Mouse (Mus musculus) midbrain, embryonic 10.5 days (tissue): ENCODE data around the gene Fosl1. TPM values are rescaled to one million over a fixed set of nuclear protein-coding genes. Genes with fewer than 3 reads are reported as not detected.
A peak's percentile ranks its signal among the peaks of the same experiment; 100 is the strongest.
"Not testable (repeated sequence)": the region's sequence is repeated elsewhere in the genome, so short reads cannot be mapped to it uniquely, and the experiment has no call there.

Experiments
- DNase-seq: peaks from one replicate; pipeline ENCODE4 v3.0.0-alpha.2; 2017; ENCODE audit warnings: low spot score
- H3K27ac ChIP-seq: fragments of 300-500 bp; sonication (generic); replicated peaks from 2 replicates; pipeline ENCODE4 v1.5.1; 2016; ENCODE audit warnings: mild to moderate bottlenecking
- H3K27me3 ChIP-seq: fragments of 300-500 bp; sonication (generic); 2 replicates; pipeline ENCODE4 v1.6.1; 2016; ENCODE audit warnings: low read depth, mild to moderate bottlenecking; ENCODE audit not compliant: poor library complexity, severe bottlenecking
- H3K36me3 ChIP-seq: fragments of 300-500 bp; sonication (generic); 2 replicates; pipeline ENCODE4 v1.6.1; 2016; ENCODE audit warnings: mild to moderate bottlenecking, moderate library complexity
- H3K4me1 ChIP-seq: fragments of 300-500 bp; sonication (generic); 2 replicates; pipeline ENCODE4 v1.6.1; 2016
- H3K4me3 ChIP-seq: fragments of 300-500 bp; sonication (generic); 2 replicates; pipeline ENCODE4 v1.5.1; 2016; ENCODE audit warnings: mild to moderate bottlenecking, moderate library complexity
- H3K9me3 ChIP-seq: fragments of 300-500 bp; sonication (generic); replicated peaks from 2 replicates; pipeline ENCODE4 v1.6.1; 2016; ENCODE audit warnings: mild to moderate bottlenecking
- WGBS: fragments of 180-500 bp; shearing (Covaris S2); methylation state at CpG from one replicate; pipeline ENCODE4 v1.1.7; 2016; 5-methylcytosine and 5-hydroxymethylcytosine counted together
- polyA plus RNA-seq: library from polyadenylated mRNA; unstranded; fragments of >200 nt; fragmentation: Nextera tagmentation; extraction: Ambion mirVana; gene quantifications from 2 replicates; pipeline ENCODE4 v1.2.1, GENCODE M21; 2016

Gene Fosl1
- polyA plus RNA-seq, 1 experiment from 2014 or later = not detected

- Histone ChIP-seq H3K27ac (no peak overlapping the region), H3K4me3 (no peak overlapping the region), H3K27me3 (no peaks in the 10 kb centered on the region), H3K36me3 (peaks cover 79% of the 10 kb centered on the region), H3K9me3 (no peaks in the 10 kb centered on the region), H3K4me1 (peaks cover 20% of the 10 kb centered on the region)
- 96% methylated on average over 19 of the region's 19 CpGs for WGBS
- no peak for DNase-seq
Measured at GRCm38 (mm10) chr19:5483386-5484359, 36.3 kb downstream of the Fosl1 start.

- no peaks in the 10 kb centered on the region for H3K9me3 ChIP-seq
- peaks cover 26% of the 10 kb centered on the region for H3K4me1 ChIP-seq
- H3K36me3 ChIP-seq = peaks cover 70% of the 10 kb centered on the region
- 94% methylated on average over 5 of the region's 5 CpGs for WGBS
- no peak overlapping the region for H3K27ac ChIP-seq
- no peaks in the 10 kb centered on the region for H3K27me3 ChIP-seq
- no peak overlapping the region for H3K4me3 ChIP-seq
- DNase-seq = no peak
Measured at GRCm38 (mm10) chr19:5484496-5484895, 37.1 kb downstream of the Fosl1 start.

GRCm38 (mm10) chr19:5485371-5485770, 38.0 kb downstream of the Fosl1 start:
- H3K9me3 ChIP-seq = no peaks in the 10 kb centered on the region

GRCm38 (mm10) chr19:5485821-5486220, 38.5 kb downstream of the Fosl1 start:
- Histone ChIP-seq H3K27me3 (no peaks in the 10 kb centered on the region), H3K36me3 (peaks cover 58% of the 10 kb centered on the region), H3K4me3 (no peak overlapping the region), H3K4me1 (peaks cover 34% of the 10 kb centered on the region), H3K9me3 (no peaks in the 10 kb centered on the region), H3K27ac (no peak overlapping the region)
- DNase-seq = no peak
- 93% methylated on average over 7 of the region's 7 CpGs for WGBS

More at GRCm38 (mm10) chr19:5485371-5485770, 38.0 kb downstream of the Fosl1 start:
- 93% methylated on average over 8 of the region's 8 CpGs for WGBS
- H3K27ac ChIP-seq = no peak overlapping the region
- peaks cover 34% of the 10 kb centered on the region for H3K4me1 ChIP-seq
- no peaks in the 10 kb centered on the region for H3K27me3 ChIP-seq
- H3K36me3 ChIP-seq = peaks cover 63% of the 10 kb centered on the region
- no peak overlapping the region for H3K4me3 ChIP-seq
- no peak for DNase-seq

- peak overlapping the region; percentile 86; the same call in 1 of the 2 replicates for H3K4me3 ChIP-seq
- no peak overlapping the region for H3K27ac ChIP-seq
- peaks cover 34% of the 10 kb centered on the region for H3K4me1 ChIP-seq
- no peak for DNase-seq
- 92% methylated on average over 8 of the region's 8 CpGs for WGBS
- H3K27me3 ChIP-seq = no peaks in the 10 kb centered on the region
- no peaks in the 10 kb centered on the region for H3K9me3 ChIP-seq
- peaks cover 54% of the 10 kb centered on the region for H3K36me3 ChIP-seq
Measured at GRCm38 (mm10) chr19:5486286-5486685, 38.9 kb downstream of the Fosl1 start.

- H3K27me3 ChIP-seq = no peaks in the 10 kb centered on the region
- H3K4me1 ChIP-seq = peaks cover 36% of the 10 kb centered on the region
- no peaks in the 10 kb centered on the region for H3K9me3 ChIP-seq
- DNase-seq = no peak
- H3K4me3 ChIP-seq = peak overlapping the region; percentile 86
- peak overlapping the region; percentile 99; the same call in 1 of the 2 replicates for H3K27ac ChIP-seq
- WGBS = 91% methylated on average over 4 of the region's 4 CpGs
- H3K36me3 ChIP-seq = peaks cover 49% of the 10 kb centered on the region
Measured at GRCm38 (mm10) chr19:5486771-5487170, 39.4 kb downstream of the Fosl1 start.

- peaks cover 47% of the 10 kb centered on the region for H3K4me1 ChIP-seq
- H3K27ac ChIP-seq = peak within 1 kb of the TSS; percentile 99
- WGBS = under 1% methylated on average over 39 of the region's 39 CpGs
- peak; percentile 95 for DNase-seq
- no peaks in the 10 kb centered on the region for H3K27me3 ChIP-seq
- peak within 1 kb of the TSS; percentile 86 for H3K4me3 ChIP-seq
- H3K9me3 ChIP-seq = no peaks in the 10 kb centered on the region
- H3K36me3 ChIP-seq = peaks cover 47% of the 10 kb centered on the region
Measured at GRCm38 (mm10) chr19:5487768-5488550, 40.6 kb downstream of the Fosl1 start, which contains the start of gene Mus81. Gene Mus81 (minus strand): TSS chr19:5488402.

- H3K27me3 ChIP-seq = no peaks in the 10 kb centered on the region
- H3K4me3 ChIP-seq = peak overlapping the region; percentile 86
- H3K9me3 ChIP-seq = no peaks in the 10 kb centered on the region
- H3K4me1 ChIP-seq = peaks cover 47% of the 10 kb centered on the region
- peaks cover 47% of the 10 kb centered on the region for H3K36me3 ChIP-seq
- WGBS = 0% methylated on average over 26 of the region's 26 CpGs
- DNase-seq = peak; percentile 98
- H3K27ac ChIP-seq = peak overlapping the region; percentile 99
Measured at GRCm38 (mm10) chr19:5488878-5489571, 41.7 kb downstream of the Fosl1 start.

GRCm38 (mm10) chr19:5489721-5490120, 42.4 kb downstream of the Fosl1 start:
- H3K27me3 ChIP-seq, DNase-seq, H3K9me3 ChIP-seq: not testable (repeated sequence)
- H3K4me1 ChIP-seq = peaks cover 47% of the 10 kb centered on the region
- peaks cover 47% of the 10 kb centered on the region for H3K36me3 ChIP-seq
- 61% methylated on average over 10 of the region's 10 CpGs for WGBS
- peak overlapping the region; percentile 86 for H3K4me3 ChIP-seq
- H3K27ac ChIP-seq = peak overlapping the region; percentile 99

GRCm38 (mm10) chr19:5490313-5490897, 43.1 kb downstream of the Fosl1 start, which contains the start of gene Cfl1:
Gene Cfl1 (plus strand): TSS chr19:5490455.
- Histone ChIP-seq H3K4me1 (peaks cover 47% of the 10 kb centered on the region), H3K27me3 (no peaks in the 10 kb centered on the region), H3K9me3 (no peaks in the 10 kb centered on the region), H3K36me3 (peaks cover 46% of the 10 kb centered on the region), H3K4me3 (peak within 1 kb of the TSS; percentile 86), H3K27ac (peak within 1 kb of the TSS; percentile 99)
- DNase-seq = peak; percentile 95
- under 1% methylated on average over 62 of the region's 62 CpGs for WGBS

- DNase-seq = peak; percentile 77
- H3K4me3 ChIP-seq = peak overlapping the region; percentile 86
- peaks cover 47% of the 10 kb centered on the region for H3K4me1 ChIP-seq
- H3K27me3 ChIP-seq = no peaks in the 10 kb centered on the region
- H3K9me3 ChIP-seq = no peaks in the 10 kb centered on the region
- H3K27ac ChIP-seq = peak overlapping the region; percentile 99
- peaks cover 46% of the 10 kb centered on the region for H3K36me3 ChIP-seq
- under 1% methylated on average over 59 of the region's 59 CpGs for WGBS
Measured at GRCm38 (mm10) chr19:5490898-5491708, 43.8 kb downstream of the Fosl1 start.
